Mouse (Mus musculus) kidney, postnatal 4 days (tissue): ENCODE data around the gene Lrrtm3.

Source experiments
- DNase-seq, 2 experiments: peaks; one replicate each; pipeline ENCODE4 v3.0.0; 2021; ENCODE audit warnings: mixed read lengths in 2 of 2

Gene Lrrtm3

GRCm38 (mm10) chr10:64089680-64090460 is at the start of gene Lrrtm3:
Gene Lrrtm3, minus strand, starts transcription at chr10:64090277.
- DNase-seq: peak; percentile 66 to 75

GRCm38 (mm10) chr10:64135481-64135880 is 45.4 kb upstream of the Lrrtm3 start:
- no peak for DNase-seq

DNA sequence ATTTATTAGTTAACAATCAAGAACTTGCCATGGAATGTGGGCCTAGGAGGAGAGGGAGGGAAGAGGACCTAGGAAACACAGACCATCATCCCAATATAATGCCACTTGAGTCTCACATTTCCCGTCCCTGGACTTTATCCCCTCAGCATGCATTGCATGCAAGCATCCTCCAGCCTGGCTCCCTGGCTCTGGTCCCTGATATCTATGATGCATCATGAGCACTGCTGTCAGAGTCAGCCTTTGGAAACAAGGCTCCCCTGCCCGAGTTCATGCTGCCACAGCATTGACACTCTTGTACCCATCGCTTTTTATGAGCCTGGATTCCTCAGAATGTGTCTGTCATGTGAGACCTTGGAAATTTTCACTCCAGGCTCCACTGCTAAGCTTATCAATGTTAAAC is 43.4 kb upstream of the Lrrtm3 start:
- DNase-seq: no peak

DNA sequence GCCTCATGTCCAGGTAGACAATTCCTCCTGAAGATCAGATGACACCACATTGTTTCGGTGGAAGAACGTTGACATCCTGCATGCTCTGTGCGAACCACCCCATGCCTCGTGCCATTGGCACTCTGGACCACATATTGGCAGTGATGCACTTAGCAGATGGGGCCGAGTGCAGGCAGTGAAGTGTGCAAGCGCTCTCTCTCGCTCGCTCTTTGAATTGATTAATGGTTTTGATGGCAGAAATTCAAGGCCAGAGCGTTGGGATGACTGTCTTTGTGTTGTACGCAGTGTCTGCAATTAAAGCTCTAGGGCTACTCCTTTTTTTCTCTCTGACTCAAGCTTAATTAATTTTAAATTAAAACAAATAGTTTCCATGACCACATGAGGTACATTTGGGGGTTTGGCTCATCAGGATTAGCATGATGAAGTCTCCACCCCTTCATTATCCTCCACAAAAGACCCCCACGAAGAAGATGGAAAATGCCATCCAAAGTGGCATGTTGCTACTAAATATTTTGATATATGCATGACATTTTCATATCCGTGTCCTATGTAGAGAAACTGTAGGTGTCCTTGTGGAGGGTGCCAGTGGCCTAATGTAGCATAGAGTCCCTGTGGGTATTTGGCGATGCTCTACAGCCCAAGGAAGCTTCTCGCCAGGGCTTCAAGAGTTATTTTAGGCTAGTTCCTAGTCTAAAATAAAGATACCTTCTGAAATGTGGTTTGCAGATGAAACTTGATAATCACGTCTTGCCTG is 40.5 kb upstream of the Lrrtm3 start:
- DNase-seq: no peak

DNA sequence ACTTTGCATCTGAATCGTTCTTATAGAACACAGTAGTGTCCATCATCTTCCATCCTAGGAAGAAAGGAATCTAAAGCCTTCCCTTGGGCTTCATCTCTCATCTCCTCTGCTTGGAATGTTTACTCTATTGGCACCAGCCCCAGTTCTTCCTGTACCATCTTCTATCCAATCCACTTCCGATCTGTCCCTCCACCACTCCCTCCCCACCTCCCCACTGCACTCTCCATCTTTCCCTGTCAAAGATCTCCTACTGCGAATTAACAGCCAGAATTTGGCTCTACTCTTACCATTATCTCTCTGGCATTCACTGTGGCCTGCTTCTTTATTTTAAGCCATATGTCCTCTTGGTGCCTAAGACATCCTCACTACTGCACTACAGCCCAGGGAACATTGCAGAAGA is 28.8 kb upstream of the Lrrtm3 start:
- DNase-seq: no peak

GRCm38 (mm10) chr10:64115246-64115645 is 25.2 kb upstream of the Lrrtm3 start:
- no peak for DNase-seq

GRCm38 (mm10) chr10:64096532-64096931 is 6.5 kb upstream of the Lrrtm3 start:
- no peak for DNase-seq

DNA sequence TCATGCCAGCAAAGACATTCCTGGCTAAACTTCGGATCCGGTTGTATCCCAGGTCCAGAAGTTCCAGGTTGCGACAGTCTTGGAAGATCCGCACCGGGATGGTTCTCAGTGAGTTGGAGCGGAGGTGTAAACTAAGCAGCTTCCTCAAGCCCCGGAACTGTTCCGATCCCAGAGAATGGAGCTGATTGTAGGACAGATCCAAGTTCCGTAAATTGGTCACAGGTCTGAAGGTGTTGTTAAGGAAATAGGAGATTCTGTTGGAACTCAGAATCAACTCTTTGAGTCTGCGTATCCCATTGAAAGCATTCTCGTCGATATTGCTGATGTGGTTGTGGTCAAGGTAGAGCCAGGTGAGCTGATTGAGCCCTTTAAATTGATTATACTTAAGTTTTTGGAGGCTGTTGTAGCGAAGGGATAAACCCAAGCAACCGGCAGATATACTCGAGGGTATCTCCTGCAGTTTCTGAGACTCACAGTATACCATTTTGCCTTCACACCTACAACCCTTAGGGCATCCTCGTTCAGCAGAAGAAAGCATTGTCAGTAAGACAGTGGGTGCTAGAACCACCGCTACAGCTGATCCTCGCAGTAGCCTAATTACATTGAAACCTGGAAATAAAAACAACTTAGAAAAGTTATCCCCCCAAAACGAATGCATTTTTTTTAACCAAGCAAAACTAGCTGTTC is 1.2 kb downstream of the Lrrtm3 start:
- no peak for DNase-seq

DNA sequence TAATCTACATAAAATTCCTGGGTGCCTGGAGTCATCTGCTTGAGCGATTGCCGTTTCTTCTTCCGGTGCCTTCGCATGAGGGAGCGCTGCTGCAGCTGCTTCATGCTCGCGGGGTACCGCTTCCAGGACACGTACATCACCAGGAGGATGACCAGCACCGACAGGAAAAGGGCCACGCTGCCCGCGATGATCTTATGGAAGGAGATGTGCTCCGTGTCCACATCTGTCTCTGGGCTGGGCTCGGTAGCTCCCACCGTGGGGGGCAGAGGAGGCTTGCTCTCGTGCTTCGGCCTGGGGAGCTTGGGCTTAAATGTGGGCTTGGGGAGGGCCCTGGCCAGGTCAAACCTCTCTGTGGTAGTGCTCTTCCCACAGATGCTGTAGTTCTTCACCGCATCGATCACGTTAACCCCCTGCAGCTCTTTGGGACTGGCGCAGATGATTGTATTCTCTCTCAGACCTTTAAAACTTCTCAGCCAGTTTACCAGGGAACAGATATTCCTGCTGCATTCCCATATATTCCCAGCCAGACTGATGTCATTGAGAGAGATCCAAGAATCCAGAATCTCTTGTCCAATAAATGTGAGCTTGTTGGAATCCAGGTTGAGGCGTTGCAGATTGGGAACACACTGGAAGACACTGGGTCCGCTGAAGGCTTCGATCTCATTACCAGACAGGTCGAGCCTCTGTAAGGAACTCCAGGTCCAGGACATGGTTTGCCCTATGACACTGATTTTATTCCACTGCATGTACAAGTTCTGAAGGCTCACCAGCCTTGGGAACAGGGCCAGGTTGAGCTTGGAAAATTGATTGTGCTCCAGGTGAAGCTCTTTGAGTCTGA is 1.9 kb downstream of the Lrrtm3 start:
- DNase-seq: peak in 1 of 2 experiments; percentile 26

DNA sequence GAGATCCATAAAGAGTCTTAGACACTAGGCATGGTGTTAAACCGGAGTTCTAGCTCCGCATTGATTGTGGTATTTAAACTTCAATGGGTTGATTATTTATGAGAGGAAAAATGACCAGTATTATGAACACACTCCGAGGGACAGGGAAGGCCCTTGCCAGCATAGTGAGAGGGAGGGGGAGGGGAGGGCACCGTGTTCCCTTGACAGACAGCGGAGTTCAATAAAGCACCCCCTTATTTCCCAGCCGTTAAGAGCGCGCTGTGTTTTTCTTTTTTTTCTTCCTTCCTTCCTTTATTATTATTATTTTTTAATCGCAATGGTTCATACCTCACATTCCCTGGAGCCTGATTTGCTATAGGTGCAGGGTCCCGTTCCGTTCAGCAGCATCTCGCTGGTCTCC is 2.6 kb downstream of the Lrrtm3 start:
- DNase-seq: no peak

GRCm38 (mm10) chr10:64086567-64087391 is 3.3 kb downstream of the Lrrtm3 start:
- no peak for DNase-seq

DNA sequence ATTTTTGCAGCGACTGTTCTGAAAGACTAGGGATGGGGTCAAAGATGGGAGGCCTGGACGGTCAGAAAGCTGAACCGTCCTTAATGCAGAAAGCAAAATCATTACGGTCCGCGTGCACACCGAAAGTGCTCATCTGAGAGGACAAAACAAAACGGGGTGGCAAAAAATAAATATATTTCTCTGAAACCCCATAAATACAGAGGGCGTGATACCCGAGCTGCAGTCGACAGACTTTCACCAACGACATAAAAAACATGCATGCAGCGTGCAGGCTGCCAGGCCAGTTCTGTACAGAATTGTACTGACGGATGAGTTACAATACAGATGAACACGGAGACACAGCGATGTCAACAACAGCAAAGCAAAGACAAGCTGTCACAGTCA is 3.9 kb downstream of the Lrrtm3 start:
- no peak for DNase-seq

DNA sequence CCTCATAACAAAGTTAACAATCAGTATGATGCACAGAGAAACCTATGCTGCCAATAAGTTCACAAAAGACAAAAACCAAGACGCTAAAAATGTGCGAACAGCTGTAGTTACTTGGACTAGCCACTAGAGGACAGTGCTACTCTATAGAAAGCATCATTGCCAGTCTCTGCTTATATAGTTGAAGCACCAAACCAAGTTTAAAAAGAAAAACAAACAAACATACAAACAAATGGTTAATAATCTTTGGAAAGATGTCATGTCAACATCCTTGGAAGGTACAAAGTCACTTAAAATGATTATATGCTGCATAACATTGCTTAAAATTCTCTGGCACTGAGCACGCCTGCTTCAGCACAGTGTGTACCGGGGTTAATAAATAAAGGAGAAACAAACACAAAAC is 5.6 kb downstream of the Lrrtm3 start:
- DNase-seq: no peak

DNA sequence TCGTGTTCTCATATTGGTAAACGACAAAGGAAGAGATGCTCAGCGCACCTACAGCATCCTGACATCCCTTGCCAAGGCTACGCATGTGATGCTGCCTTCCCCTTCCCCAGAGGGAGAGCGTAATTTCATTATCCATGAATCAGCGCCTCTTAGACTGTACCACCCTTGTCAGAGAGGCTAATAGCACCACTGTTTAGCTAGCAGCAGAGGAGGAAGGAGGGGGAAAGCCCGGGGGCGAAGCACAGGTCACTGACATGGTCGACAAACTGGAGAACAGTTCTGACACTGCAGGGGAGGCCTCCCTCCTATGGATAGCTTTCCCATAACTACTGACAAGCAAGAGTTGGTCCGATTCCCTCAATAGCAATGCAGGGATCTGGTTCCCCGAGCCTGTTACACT is 6.3 kb downstream of the Lrrtm3 start:
- DNase-seq: no peak

GRCm38 (mm10) chr10:64082345-64082744 is 7.7 kb downstream of the Lrrtm3 start:
- no peak for DNase-seq

DNA sequence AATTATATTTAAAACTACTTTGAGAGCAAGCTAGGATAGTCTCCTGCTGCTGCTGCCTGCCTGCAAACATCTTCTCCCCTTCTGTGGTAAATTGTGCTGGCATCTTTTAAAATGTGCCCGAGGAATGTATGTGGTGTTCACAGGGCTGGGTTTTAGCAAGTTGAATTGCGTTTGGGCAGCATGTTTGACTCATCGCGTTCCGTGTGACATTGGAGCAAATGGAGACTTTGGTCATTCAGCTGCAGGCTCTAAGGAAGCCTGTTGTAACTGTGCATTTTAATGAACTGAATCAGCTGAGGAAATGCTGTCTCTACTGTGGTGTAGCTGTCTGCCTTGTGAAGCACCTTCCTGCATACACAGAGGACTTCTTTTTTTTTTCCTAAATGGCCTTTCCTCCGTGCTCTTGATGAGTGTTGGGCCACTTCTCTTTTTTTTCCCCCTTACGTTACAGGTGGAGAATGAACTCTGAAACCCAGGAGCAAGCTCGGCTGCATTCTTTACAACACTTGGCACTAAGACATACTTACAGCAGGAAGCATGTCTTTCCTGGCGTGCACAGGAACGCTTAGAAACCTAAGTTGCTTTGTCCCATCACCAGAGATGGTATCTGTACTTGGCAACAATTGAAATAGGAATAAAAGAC is 13.5 kb downstream of the Lrrtm3 start:
- no peak for DNase-seq

DNA sequence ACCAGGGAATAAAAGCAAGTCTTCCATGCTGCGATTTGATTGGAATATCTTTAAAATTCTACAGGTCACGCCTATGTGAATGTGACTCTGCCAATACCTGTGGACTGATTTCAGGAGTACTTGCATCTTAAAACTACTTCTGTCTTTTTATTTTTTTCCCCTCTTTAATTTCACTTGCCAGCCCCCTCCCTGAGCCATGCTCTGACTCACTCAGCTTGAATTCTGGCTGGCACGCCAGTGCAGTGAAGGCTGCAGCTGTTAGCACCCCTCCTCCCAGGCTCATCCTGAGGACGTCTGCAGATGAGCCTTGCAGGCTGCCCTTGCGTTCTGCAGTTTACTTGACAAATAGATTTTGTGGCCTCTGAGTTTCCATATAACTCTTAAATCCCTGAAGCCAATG is 14.1 kb downstream of the Lrrtm3 start:
- DNase-seq: no peak

DNA sequence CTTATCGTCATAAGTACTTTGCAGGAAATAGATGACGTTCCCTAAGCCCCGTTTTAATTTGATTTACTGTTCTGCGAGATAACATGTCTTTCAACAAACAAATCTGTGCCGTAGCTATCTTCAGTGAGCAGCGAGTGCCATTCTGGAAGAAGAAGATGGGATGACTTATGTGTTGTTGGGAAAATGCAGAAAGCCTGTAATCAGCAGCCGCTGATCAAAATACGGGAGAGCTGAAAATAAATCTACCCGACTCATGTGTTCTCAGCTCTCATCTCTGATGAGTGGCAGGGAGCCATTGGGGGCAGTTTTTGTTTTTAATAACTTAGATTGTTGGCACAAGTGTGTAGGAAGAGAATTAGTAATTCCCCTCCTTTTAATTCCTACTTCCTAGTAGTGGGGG is 26.4 kb downstream of the Lrrtm3 start:
- DNase-seq: no peak

DNA sequence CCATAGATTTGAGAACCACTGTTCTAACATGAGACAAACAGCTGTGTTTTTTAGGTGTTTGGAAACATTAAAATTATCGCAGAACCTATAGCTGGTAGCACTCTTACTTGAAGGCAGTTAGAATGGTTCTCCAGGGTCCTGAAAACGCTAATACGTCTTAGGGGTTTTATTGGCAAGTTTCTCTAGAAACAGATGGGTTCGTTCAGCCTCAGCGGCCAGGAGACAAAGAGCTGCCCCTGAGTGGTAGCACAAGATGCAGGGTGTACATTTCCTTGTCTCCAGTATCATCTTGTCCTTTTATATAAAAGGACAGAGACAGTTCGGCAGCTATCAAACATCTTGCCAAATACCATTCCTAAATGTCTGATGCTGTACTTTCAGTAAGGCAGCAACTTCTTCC is 40.1 kb downstream of the Lrrtm3 start:
- DNase-seq: no peak

DNA sequence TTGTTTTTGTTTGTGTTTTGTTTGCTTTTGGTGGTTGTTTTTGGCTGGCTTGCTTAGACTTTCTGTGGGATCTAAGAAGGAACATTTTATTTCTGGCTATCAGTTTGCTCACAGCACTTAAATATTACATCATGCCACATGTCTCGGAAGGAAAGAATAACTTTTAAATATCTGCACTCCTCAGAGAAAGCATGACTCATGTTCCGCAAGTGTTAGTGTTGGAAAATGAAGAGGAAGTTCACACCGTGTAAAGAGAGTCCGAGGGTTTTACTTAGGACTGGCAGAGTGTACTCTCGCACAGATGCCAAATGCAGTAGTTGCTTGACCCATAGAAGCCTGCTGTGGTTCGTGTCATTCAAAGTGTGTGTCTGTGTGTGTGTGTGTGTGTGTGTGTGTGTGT is 40.9 kb downstream of the Lrrtm3 start:
- DNase-seq: no peak

- DNase-seq: no peak
Measured at GRCm38 (mm10) chr10:64041892-64042291, 48.2 kb downstream of the Lrrtm3 start.
